Mouse (Mus musculus): ENCODE data around the gene Kbtbd12.
A peak's percentile ranks its signal among the peaks of the same experiment; 100 is the strongest.

The Kbtbd12 gene

DNA sequence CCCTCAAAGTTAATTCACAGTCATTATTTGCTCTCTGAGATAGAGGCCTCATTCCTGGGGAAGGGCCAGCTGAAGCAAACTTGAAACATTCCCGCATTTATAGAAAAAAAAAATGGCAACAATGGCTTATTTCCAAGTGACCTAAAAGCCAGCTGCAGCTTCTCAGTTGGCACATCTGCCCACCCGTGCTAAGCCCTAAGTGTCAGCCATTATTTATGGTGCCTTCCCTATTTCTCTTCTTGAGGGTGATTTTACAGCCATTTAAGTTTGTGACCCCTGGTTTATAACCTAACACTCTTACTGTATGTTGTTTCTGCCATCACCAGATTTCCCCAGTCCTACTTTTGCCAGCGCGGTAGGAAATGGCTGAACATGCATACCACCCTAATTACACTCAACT is 11.3 kb downstream of the Kbtbd12 start:
- no peak for DNase-seq

DNA sequence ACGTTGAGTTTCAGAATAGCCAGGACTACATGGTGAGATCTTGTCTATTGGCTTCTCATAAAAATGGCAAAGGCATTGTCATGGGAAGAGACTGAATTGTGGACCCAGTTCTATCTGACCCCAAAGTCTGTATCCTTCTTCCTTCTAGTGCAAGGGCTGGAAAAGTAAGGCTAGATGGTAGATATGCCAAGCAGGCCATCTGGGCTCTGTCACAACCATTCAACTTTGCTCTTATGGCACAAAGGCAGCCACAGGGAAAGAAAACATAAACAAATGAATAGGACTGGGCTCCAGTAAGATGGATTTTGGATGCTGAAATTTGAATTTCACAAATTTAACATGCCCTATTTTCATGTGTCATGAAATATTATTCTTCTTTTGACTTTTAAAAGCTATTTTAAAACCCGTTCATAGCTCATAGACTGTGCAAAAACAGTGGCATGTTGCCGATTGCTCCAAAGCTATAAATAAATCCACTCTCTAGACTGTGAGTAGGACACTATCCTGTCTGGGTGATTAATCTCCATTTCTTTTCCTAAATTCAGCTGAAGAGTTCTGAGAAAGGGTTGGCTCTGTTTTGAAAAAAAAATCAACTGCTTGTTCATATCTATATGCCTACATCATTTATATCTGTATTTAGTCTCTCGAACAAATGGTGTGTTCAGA is 15.8 kb downstream of the Kbtbd12 start:
- DNase-seq: peak; percentile 28 to 49

DNA sequence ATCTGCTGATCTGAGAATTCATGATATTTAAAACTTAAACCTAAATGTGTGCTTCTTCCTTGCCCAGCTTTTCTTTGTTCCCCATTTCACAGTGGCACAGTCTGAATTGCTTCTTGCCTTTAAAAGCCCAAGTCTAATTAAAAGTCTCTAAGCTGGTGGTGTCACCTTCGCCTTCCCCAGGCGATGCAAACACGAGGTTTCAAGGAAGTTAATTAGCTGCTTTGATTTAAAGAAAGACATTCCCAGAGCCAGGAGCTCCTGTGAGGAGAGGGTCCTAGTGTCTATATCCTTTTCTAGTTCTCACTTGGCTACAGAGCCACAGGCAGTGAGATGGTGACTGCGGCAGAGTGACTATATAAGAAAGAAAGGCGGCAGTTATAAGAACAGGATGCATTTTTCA is 18.2 kb downstream of the Kbtbd12 start:
- DNase-seq: no peak

DNA sequence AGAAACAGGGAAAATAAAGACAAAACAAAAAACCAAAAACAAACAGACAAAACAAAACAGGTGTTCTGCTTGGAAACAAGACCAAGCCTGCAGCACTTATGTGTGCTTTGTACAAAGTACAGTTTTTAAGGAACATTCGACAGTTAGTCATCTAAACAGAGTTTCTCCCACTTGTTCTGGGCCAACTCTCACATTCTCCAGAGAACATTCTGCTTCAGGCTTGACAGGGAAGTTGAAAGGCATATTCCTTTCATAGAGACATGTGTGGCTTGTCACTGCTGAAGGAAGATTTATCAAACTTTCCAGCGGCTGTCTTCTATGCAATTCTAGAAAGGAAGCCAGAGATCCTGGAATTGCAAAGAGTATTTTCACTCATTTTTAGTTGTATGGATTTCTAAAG is 22.4 kb downstream of the Kbtbd12 start:
- DNase-seq: no peak

DNA sequence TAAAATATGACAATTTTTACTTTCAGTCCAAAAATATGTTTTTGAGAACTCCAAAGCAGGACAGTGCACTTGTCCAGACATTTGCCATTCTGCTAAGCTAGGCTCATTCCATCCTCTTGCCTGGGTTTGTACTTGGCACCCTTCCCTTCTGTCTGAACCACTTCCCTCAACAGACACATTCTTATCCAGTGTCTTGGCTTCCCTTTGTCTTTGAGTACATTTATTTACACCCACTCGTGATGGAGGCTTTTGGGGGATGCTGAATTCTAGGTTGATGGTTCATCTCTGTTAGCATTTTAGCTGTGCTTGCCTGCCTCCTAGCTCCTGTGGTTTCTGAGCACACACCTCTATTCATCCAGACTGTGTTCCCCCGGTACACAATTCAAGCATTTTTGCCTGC is 31.3 kb downstream of the Kbtbd12 start:
- DNase-seq: no peak

DNA sequence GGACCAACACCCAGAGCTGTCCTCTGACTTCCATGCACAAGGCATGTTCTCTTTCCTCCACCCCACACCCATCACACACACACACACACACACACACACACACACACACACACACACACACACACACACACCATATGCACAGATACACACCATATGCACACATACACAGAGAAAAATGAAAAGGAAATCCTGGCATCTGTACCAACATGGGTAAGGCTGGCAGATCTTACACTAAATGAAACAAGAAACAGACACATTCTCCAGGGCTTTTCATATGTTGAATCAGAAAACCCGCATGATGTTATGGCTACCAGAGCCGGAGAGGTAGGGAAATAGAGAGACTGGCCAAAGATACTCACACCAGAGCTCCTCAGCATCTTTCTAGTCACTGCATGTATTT is 32.0 kb downstream of the Kbtbd12 start:
- DNase-seq: no peak

DNA sequence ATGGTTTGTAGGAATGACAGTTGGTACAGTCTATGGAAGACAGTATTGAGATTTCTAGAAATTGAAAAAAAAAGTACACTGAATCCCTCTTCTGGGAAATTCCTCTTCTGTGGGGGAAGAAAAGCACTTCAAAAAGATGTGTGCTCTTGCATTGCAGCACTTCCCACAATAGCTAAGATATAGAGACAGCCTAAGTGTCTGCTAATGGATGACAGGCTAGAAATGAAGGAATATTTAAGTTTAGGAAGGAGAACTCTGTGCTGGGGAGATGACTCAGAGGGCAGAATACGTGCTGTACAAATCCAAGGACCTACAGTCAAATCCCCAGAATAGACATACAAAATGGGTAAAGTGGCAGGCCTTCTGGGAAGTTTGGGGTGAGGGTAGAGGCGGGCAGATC is 32.5 kb downstream of the Kbtbd12 start:
- DNase-seq: no peak

DNA sequence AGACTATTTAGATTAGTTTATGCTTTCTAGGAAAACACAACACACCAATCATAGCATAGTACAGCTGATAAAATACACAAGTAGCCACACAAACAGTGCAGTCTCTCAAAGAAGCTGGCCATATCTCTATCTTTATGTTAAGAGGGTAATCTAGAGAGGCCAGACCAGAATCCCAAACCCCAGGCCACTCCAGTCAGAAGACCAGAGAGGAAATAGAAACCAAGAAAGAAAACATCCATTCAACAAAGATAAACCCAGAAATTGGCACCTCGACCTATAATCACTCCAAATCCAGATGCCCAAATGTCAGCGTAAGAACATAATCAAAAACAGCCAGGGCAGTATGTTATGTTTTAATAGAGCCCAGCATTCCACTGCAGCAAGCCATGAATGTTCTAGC is 41.6 kb downstream of the Kbtbd12 start:
- DNase-seq: no peak

DNA sequence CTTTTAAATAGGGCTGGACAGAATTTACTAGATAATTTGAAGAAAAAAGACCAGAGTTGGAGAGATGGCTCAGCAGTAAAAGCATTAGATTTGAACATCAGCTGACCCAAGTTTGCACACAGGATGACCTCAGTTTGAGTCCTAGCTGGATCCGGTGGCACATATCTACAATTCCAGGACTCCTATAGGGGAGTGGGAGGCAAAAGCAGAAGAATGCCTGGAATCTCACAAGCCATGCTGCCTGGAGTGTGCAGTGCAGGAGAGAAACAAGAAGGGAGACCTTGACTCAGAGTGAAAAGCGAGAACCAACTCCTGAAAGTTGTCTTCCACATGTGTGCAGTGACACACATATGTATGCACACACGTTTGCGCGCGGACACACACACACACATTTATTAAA is 45.4 kb downstream of the Kbtbd12 start:
- DNase-seq: no peak

DNA sequence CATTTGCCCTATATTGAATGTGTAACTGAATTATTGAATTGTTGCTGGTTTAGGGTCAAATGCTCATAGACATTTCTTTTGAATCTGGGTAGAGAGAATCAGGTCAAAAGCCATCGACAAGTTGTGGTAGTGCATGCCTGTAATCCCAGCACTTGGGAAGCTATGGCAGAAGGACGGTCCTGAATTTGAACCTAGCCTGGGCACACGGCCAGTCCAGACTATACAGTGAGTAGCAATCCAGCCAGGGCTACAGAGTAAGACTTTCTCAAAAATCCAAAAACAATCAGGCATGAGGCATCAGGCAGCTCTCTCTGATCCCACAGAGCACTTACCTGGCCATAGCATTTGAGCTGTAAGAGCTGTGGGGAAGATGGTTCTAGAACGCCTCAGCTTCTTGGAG is 47.5 kb downstream of the Kbtbd12 start:
- DNase-seq: peak in 1 of 2 experiments; percentile 24

DNA sequence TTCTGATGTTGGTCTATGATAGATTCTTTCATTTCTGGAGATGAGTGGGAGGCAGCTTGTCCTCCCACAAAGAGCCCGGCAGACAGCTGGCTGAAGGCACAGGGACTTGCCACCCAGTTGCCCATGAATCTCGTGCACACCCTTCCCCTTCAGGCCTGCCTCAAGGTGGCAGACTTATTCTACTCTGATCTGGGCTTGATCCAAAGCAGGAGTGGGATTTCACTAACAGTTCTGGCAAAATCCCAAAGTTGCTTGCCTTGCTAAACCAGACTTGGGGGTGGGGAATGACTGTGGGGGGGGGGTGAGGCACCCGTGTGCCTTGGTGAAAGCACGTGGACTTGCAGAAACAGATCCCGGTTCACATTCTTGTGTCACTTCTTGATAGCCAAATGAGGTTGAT is 48.2 kb downstream of the Kbtbd12 start:
- peak; percentile 26 to 28 for DNase-seq

DNA sequence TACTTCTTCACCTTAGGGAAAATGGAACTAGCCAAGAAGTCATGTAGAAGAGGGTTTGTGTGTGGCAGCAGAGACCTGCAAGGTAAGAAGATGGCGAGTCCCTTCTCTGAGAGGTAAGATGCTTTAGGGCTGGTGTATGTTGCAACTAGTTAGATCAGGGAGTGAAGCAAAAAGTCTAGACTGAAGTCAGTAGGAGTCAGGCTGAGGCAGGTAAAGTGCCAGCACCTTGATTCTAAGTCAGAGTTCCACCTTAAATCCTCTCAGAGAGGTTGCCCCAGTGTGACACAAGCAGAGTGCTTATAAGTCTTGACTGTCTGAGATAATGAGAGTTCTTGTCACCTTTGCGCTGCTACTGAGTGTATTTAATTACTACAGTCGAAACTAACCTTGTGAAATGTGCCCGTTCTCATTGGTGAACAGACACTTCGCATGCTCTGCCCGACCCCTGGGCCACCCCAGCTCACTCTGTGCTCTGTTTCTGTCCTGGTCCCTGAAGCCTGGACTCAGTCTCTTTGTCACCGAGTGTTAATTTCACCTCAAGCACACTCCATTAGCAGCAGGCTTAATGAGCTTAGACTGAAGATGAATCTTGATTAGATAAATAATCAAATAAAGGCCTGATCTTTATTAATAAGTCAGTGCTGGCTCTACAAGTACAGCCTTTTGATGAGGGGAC is 49.0 kb downstream of the Kbtbd12 start:
- DNase-seq: no peak

DNA sequence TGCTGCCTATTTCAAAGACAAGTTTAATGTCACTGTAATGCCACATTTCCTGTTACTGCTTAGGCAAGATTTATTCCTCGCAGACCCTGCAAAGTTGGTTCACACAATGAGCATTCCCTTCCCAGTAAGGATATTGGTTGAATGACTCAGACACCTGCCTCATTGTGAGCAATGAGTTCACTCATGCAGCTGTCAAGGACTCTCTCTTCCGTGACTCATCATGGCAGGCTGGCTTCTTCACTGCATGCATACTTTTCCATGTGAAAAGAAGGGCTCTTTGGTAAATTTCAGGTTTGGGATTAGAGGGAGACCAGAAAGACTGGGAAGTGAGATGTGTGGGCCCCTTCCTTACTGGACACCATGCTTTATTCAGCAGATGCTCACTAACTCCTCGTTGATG is 50.7 kb downstream of the Kbtbd12 start:
- DNase-seq: no peak

DNA sequence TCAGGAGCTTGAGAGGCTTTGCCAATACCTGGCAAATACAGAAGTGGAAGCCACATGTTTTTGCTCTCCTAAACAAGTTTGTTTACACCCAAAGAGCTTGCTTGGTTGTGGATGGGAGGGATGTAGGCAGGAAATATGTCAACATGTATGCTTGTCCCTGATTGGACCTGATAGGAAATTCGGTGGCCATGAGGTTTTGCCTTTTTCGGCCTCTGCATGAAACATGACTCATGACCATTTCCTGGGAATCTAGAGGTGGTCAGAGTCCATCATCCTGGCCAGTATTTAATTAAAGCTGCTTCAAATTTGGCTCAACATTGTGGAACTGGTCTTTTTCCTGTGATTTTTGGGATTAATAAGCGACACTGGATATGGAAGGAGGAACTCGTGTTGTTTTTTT is 53.8 kb downstream of the Kbtbd12 start:
- no peak for DNase-seq

DNA sequence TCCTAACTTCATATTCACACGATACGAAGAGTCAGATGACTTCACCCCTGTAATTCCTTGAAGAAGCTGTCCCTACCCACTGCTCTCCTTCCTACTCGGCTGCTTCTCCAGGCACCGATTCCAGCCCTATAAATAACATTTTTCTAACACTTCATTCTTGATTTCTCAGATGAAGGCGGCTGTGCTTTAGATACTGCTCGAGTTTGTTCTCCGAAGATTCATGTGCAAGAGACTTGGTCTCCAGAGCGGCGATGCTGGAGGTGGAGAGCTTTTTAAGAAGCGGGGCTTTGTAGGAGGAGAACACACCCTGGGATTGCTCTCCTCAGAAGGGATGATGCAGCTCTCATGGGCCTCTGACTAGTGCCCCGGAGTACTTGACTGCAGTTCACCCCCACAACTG is 61.3 kb downstream of the Kbtbd12 start:
- DNase-seq: no peak

DNA sequence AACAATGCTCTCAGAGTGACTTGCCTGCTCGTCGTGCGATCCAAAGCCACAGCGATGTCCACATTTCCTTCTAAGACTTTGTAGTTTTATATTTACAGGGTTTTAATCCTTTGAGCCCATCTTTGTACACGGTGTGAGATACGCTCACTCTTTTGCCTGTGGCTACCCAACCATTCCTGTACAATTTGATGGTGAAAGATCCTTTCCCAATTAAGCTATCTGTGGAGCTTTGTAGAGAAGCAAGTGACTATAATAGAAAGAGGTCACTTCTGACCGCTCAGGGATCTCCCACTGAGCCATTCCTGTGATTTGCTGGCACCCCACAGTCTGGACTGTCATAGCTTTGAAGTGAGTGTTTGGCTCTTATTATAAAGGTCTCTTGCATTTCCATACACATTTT is 71.1 kb downstream of the Kbtbd12 start:
- DNase-seq: peak in 1 of 2 experiments; percentile 24

DNA sequence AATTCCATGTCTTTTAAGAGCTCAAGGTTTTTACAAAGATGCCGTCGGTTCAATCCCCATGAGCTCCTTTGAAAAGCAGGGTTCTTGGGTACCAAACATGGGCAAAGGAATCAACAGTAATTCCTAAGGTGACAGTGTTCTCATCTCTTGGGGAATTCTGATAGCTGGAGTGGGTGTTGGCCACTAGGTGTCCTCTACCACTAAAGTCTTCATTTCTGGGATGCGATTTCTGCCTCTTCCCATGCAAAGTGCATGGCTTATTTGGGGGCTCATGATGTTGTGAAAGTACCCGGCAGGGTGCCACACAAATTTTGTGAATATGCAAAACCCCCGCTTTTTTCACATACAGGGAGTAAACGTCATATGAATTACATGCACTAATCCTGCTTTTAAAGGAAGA is 72.7 kb downstream of the Kbtbd12 start:
- DNase-seq: peak; percentile 48 to 53

DNA sequence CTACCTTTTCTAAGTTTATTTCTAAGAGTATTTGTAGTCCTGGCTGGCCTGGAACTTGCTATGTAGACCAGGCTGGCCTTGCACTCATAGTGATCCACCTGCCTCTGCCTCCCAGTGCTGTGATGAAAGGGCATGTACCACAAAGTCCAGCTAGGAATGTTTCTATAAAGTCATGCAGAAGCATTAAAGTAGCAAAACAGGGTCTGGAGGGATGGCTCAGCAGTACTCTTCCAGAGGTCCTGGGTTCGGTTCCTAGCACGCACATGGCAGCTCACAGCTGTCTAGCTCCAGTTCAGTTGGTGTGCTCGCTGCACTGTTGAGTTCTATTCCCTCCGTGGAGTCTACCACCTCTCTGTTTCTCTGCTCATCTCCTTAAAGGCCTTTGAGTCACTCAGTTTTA is 77.6 kb downstream of the Kbtbd12 start:
- DNase-seq: no peak

DNA sequence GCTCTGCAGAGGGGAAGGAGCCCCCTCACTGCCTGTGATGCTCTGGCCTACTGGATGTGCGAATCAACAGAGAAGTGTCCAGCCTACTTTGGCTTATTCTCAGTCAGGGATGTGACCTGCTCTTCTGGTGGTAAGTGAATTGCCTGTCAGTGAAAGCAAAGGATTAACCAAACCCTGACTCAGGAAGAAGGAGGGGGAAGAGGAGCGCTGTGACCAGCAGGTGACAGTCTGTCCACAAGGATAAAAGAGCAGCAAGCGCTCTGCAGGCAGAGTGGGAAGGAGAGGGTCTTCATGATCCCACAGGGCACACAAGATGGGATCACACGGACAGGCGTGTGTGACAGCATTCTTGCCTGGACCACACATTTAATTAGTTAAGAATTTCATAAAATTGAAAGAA is 78.1 kb downstream of the Kbtbd12 start:
- DNase-seq: peak; percentile 52 to 53

DNA sequence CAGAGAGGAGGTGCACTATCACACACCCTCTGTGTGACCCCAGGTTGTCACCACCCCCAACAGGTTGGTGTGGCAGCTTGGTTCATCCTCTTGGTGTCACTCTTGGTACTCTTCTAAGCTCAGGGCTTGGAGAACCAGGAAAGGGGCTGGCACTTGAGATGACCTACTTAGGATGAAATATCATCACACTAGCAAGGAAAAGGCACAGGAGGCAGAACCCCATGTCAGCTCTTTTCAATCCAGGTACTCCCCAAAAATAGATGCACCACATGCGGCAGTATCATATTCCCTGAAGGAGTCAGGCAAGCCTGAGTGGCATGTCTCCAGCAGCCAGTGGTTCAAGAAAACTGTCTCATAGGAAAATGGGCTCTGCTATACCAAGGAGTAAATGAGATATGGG is 79.7 kb downstream of the Kbtbd12 start:
- DNase-seq: peak; percentile 67 to 75

DNA sequence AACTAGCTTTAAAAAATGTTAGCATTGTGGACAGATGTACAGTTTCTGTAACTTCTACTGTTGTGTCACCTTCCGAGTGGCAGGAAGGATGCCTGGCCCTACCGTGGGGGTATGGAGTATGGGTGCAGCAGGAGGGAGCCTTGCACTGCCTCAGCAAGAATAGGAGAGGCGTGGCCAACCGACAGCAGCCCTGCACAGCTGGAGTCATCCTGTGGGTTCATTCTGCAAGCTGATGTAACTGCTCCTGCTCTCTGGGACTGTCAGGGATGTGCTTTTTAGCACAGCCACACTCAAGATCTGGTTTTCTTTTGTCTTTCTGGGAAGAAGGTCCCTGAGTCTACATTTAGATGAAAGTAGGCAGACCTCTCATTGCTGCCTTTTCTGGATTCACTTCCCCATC is 80.2 kb downstream of the Kbtbd12 start:
- DNase-seq: no peak

DNA sequence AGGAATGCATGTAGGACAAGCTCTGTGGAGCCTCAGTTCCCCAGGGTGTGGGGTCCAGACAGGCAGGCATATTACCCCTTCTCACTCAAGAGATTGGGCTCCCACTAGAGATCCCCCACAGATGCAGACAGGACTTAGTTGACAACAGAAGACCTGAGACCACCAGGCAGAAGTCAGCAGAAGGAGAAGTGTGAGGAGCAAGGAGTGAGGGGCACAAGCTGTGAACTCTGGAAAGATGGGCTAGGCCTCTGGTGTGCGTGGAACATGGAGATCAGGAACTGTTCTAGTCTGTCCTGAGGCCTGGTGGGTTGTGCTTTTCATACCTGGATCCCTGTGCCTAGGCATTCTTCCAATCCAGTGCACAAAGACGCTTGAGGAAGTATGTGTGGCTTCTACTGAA is 87.8 kb downstream of the Kbtbd12 start:
- DNase-seq: no peak

DNA sequence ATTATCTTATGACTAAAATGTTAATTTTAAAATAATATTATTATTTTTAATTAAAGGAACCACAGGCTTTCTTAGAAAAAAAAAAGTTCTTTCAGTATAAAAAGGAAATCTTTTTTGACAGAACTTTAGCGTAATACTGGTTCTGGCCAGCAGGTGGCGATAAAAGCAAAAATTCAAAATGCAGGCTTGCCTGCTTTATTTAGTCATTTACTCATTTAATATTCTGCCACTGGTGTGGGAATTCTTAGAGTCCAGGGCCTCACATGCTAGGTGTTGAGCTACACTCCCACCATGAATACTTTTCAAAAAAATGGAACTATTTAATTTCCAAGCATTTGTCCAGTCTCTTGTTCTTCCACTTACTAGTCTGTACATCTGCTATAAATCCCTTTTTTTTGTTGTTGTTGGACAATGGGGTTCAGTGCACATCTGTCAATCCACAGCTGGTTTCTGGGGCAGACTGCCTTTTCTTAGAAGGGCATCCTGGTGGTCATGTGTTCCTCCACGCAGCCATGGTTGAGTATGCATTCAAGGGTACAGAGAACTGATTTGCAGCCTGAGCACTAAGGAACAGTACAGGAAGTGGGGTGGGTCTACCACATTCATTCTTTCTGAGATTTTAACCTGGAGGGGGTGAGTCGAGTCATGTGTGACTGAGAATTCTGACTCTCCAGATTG is 88.5 kb downstream of the Kbtbd12 start:
- DNase-seq: peak; percentile 65 to 78

DNA sequence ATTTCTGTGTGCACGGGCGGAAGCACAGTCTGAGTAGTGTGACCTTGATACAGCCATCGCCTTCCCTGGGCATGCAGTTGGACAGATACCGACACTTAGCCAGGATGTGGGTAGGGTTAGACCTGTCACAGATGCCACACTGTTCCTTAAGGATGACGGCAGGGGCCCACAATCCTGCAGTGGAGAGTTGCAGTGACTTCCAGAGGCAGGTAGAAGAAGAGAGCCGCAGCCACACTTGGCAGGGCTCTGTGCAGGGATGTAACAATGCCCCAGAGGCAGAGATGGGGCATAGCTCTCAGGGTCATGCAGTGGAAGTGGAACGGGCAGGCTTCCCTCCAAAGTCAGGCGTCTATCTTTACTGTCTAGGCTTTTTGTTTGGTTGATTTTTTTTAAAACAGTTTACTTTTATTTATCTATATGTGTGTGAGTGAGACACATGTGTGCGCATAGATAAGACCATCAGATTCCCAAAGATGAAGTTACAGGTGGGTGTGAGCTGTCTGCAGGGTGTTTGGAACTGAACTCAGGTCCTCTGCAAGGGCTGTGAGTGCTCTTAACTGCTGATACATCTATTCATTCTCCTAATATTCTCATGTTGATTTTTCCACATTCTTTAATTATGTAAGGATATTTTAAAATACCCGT is 89.2 kb downstream of the Kbtbd12 start:
- no peak for DNase-seq
